Mouse (Mus musculus) gastrocnemius, adult 18-20 months (tissue): ENCODE measurements at regions not wholly inside any gene's neighbourhood (a gene's known extent, or its start where the extent isn't known, plus 50 kb on each side); places are given as distances from the start of the nearest gene placed in this dataset. TPM values are rescaled to one million over a fixed set of nuclear protein-coding genes. Genes with fewer than 3 reads are reported as not detected.

Experiments used
- DNase-seq: peaks from one replicate; pipeline ENCODE4 v3.0.0; 2021; ENCODE audit warnings: low spot score
- microRNA-seq: library from miRNA; unstranded; fragments of <30 nt; microRNA quantifications from one replicate; pipeline ENCODE4 v1.2.0, GENCODE M21; 2021

DNA sequence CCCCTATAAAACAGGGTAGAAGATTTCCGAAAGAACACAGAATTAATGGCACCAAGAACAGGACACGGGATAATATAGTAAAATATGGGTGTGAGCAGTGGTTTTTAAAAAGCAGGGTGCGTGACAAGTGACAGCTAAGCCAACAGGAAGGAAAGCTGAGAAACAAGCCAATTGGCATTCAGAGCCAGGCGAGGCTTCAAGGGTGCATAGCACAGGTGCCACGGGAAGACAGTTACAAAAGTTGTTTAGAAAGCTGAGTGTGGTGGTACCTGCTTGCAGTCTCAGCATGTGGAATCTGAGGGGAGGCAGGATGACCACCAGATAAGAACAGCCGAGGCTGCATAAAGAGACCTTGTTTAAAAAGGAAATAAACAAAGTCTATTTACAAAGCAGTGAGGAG is 270.7 kb downstream of the Gm19410 start:
- DNase-seq: no peak

DNA sequence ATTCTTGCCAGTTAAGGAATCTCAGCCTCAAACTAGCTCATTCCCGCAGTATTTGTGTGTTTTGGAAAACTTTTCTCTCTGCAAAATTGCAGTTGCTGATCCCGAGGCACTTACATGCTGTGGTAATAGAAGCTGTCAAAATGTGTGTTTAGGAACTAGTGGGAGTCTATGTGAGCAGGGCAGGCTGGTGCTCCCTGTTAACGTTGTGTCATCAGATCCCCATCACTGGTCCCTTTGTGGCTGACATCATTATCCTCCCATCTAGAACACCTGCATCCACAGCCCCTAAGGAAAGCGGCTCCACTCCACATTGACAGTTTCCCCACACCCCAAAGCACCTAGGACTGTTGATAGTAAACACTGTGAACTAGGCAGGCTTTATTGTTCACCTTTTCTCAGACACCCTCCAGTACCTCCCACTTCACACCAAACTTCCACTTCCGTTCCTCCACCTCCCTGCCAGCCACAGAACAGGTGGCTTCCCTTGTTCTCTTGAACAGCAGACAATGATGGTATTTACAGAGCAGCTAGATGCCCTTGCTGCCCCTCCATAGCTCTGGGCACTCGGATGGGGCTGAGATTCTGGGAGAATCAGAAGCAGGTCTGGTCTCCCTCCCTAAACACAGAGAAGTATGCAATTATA is 275.8 kb downstream of the Gm19410 start:
- no peak for DNase-seq

DNA sequence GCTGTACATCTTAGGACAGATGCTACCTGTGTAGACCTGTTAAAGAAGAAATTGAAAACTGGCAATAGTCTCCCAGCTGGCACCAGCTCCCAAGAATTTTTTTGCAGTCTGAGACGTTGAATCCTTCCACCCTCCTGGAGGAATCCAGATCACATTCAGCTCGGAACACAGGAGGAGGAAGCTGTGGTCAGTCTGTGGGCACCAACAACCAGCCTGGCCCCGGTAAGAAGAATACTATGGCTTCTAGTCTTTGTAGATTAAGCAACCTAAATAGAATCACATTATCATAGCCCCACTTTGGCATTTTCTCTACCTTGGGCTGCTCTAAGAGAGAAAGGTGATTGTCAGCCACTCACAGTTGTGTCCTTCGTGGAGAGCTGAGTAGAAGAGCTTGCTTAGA is 277.0 kb downstream of the Gm19410 start:
- DNase-seq: no peak

Small RNA genes in the stretch of these regions (microRNA-seq; reads per million reads assigned to microRNA genes)
- gene Gm22030: not detected
